Mouse (Mus musculus) forelimb bud, embryonic 11.5 days (tissue): ENCODE measurements around the gene Nfat5.

Source experiments
- DNase-seq: peaks from one replicate; pipeline ENCODE4 v3.0.0-alpha.2; 2012; ENCODE audit warnings: low read depth, low spot score

Nfat5 gene

GRCm38 (mm10) chr8:107292928-107293601 lies at the start of gene Nfat5:
Gene Nfat5 (plus strand): TSS chr8:107293470.
- DNase-seq = peak; percentile 94

DNA sequence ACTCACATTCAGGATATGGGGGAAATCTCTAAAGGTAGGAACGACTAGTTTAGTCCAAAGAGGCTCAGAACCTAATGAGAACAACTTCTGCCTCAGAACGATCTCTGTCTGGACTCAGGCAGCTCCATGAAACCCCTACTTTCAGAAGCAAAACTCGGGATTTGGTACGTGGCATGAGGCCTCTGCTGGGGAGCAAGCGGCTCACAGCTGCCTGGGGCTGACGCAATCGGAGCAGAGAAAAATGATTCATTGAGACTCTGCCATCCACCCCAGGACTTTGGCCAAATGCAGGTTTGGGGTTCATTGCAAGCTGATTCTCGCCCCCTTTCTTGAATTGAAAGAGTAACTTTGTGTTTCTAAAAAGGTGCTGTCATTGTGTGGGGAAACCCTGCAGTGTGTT lies 49.1 kb upstream of the Nfat5 start:
- no peak for DNase-seq

DNA sequence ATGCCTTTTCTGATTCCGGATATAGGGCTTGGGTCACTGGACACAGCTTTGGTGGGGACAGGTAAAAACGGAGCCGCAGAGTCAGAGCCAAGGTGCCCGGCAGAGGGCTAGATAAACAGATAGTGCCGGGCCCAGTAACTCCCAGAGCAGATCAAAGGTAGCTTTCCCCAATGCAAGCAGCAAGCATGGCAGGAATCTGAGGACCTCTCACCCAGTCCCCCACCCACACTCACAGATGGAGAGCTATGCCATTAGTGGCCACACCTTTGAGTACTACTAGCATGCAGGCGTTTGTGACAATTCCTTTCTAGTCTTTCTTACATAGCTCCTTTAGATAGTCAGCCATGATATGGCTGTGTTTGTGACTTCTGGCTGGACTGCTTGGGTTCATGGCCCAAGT lies 44.8 kb upstream of the Nfat5 start:
- DNase-seq = no peak

DNA sequence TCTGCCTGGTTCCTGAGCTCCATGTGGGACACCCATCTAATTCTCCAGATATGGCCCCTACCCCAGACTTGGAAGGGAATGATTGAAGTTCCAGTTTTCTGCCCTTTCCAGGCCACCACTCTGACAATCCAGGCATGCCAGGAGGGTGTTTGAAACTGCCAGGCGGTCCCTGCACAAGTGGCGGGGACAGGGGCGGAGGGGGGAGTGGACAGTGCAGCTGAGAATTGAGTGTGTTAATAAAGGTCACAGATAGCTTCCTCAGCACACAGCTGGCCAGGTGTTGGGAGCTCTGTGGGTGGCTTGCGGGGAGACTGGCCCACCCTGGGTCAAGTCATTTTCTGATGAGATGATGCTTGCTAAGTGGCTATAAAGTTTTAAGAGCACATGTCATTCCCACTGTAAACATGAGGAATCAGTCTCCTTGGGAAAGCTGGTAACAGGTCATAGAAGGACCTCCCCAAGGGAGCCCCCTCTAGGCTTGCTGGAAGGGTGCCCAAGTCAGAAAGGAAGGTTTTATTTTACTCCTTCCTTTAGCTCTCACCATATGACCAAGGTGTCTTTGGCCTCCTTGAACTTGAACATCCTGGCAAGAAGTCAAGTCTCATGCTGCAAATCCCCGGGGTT lies 41.7 kb upstream of the Nfat5 start:
- no peak for DNase-seq

GRCm38 (mm10) chr8:107253121-107253520 lies 40.1 kb upstream of the Nfat5 start:
- DNase-seq = no peak

DNA sequence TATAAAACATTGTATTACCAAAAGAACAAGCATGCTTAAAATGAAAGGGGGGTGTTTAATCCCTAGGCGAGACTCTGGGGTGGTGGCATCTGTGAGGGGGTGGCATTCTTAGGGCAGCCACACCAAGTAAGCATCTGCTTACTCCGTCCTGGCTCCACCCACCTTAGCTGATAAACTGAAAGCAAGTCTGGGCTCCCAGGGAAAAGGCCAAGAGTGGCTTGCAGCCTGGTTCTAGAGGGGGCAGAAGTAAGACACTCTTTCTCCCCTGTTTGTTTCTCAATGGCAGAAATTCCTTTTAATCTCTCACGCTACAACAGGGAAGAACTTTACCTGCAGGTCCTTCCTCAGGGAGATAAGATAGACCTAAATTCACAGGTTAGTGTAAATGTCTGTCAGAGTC lies 38.9 kb upstream of the Nfat5 start:
- DNase-seq = no peak

DNA sequence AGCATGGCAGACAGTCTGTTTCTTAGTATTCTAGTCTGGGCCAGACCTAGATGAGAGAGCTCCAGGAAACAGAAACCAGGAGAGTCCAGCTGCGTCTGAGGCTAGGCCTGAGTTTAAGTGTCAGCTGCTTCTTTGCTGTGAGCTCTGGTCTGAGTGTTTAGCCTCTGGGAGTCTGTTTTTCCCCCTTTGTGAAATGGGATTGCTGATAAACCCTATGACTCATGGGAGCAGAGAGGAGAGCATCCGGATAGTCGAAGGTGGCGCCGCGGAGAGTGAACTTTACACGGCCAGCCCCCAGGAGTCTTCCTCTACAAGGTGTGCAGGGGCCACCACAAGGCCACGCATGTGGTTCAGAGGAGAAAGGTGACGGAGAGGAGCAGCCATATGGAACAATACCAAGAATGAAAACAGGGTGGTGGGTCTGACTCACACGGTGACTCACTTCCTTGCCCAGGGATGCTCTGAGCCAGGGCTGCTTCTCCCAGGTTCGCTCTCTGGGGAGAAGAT lies 38.3 kb upstream of the Nfat5 start:
- no peak for DNase-seq

GRCm38 (mm10) chr8:107257223-107257622 lies 36.0 kb upstream of the Nfat5 start:
- DNase-seq = no peak

DNA sequence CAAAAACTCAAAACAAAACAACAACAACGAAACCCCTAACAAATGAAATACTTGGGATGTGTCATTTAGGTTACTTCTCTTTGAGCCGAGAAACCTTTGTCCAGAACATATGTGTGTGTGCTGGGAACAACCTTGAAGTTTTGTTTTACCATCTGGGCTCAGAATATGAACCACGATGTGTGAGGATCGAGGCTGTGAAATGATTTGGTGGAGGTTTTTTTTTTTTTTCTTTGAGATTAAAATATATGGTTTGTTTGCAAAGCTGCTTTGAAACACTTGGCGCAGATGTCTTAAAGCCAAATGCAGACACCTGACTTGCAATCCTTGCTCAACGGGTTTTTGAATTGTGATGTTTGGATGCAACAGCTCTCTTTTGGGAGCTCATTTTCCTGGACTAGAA lies 33.1 kb upstream of the Nfat5 start:
- DNase-seq = no peak

GRCm38 (mm10) chr8:107261172-107261571 lies 32.1 kb upstream of the Nfat5 start:
- DNase-seq = no peak

- DNase-seq = no peak
Observed at GRCm38 (mm10) chr8:107262046-107262705, 31.1 kb upstream of the Nfat5 start.

GRCm38 (mm10) chr8:107265811-107266210 lies 27.5 kb upstream of the Nfat5 start:
- DNase-seq = no peak

- no peak for DNase-seq
Observed at GRCm38 (mm10) chr8:107268501-107268900, 24.8 kb upstream of the Nfat5 start.

GRCm38 (mm10) chr8:107269191-107269590 lies 24.1 kb upstream of the Nfat5 start:
- DNase-seq = no peak

- DNase-seq = no peak
Observed at GRCm38 (mm10) chr8:107269617-107270139, 23.6 kb upstream of the Nfat5 start.

GRCm38 (mm10) chr8:107270287-107270686 lies 23.0 kb upstream of the Nfat5 start:
- DNase-seq = no peak

- DNase-seq = no peak
Observed at GRCm38 (mm10) chr8:107270751-107271150, 22.5 kb upstream of the Nfat5 start.

GRCm38 (mm10) chr8:107277323-107277883 lies 15.9 kb upstream of the Nfat5 start:
- DNase-seq = peak; percentile 18

DNA sequence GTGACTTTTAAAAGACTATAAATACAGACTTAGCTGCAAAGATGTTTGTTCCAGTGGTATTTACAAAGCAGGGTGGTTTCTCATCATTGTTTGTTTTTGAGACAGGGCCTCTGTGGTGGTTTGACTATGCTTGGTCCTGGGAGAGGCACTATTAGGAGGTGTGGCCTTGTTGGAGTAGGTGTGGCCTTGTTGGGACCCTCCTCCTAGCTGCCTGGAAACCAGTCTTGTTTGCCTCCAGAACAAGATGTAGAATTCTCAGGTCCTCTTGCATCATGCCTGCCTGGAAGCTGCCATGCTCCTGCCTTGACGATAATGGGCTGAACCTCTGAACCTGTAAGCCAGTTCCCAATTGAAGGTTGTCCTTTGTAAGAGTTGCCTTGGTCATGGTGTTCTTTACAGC lies 14.7 kb upstream of the Nfat5 start:
- no peak for DNase-seq

DNA sequence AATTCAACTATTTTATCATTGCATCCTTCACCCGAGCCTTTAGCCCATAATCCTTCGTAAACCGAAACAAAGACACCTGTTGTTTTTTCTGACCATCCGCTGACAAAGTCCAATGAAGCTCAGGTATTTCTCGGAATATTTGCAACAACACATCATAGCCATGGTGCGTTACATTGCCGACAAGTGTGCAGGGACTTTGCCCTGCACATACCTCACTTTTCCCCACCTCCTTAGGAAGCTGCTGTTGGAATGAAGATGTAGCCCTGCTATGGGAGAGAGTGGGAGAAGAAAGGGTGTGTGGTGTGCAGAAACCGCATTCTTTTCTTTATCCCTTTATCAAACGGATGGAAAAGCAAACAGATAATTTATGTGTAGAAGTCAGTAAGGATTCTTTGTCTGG lies 6.6 kb upstream of the Nfat5 start:
- DNase-seq = no peak

DNA sequence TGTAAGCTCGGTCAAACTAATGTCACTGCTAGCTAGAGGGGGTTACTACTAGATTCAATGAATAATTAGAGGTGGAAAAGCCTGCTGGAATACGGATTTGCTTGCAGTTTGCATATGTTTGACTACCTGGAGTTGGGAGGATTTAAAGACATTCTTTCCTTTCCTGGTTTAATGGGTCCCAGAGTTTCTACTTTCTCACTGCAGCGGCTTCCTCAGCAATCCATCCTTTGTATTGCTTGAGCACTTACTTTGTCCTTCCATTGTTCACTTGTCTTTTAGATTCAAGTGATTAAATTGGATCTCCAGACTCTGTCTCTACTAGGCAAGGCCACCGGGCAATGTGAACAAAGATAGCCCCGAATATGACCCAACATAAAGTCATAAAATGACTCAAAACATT lies 5.7 kb upstream of the Nfat5 start:
- DNase-seq = no peak

GRCm38 (mm10) chr8:107291171-107291601 lies 2.1 kb upstream of the Nfat5 start:
- no peak for DNase-seq
